Mouse (Mus musculus) E14TG2a.4 (cell line): ENCODE results near the gene Sys1.

Experiments
- H3K27me3 ChIP-seq: 2 replicates; pipeline ENCODE4 v1.6.1; 2014; ENCODE audit warnings: low read length, control low read depth; ENCODE audit not compliant: insufficient read depth
- H3K36me3 ChIP-seq: 2 replicates; pipeline ENCODE4 v1.6.1; 2014; ENCODE audit warnings: low read length, control low read depth; ENCODE audit not compliant: insufficient read depth
- H3K4me1 ChIP-seq: replicated peaks from 2 replicates; pipeline ENCODE4 v1.6.1; 2014; ENCODE audit warnings: low read depth, low read length, control low read depth
- H3K4me3 ChIP-seq: replicated peaks from 2 replicates; pipeline ENCODE4 v1.5.1; 2014; ENCODE audit warnings: mild to moderate bottlenecking, low read length
- H3K9me3 ChIP-seq: 2 replicates; pipeline ENCODE4 v1.6.1; 2014; ENCODE audit warnings: low read length, control low read depth
- CTCF ChIP-seq: conservative IDR thresholded peaks from 2 replicates; pipeline ENCODE4 v1.5.1; 2014; ENCODE audit warnings: low read length
- NANOG ChIP-seq: IDR thresholded peaks from 2 replicates; pipeline ENCODE4 v1.6.1; 2014; ENCODE audit warnings: borderline replicate concordance, low read length, mixed read lengths
- POU5F1 ChIP-seq: IDR thresholded peaks from 2 replicates; pipeline ENCODE4 v1.6.1; 2014; ENCODE audit warnings: low read length, borderline replicate concordance

Gene Sys1

DNA sequence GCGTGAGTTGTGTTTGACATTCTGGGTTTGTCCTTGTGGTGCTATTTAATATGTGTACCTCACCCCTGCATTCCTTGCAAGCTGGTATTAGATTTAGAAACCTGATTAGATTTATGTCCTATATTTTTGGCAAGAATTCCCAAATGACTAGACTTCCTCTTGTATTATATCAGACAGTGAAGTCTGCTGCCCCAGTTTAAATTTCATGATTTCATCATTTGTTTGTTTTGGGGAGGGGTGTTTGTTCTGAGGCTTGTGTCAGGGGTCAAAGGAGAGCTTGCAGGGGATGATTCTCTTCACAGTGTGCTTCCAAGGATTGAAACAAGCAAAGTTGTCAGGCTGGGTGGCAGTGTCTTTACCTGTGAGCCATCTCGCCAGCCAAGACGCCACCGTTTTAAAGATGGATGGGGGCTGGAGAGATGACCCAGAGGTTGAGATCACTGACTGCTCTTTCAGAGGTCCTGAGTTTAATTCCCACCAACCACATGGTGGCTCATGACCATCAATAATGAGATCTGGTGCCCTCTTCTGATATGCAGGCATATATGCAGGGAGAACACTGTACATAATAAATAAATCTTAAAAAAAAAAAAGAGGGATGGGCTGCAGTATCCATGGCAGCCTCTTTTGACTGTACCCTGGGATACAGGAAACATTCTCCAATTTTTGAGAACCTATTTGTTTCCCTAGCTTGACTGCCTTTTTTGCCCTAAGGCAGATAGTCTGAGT is 49.0 kb downstream of the Sys1 start:
- Histone ChIP-seq H3K9me3 (no peaks in the 10 kb centered on the region), H3K4me1 (peaks cover 36% of the 10 kb centered on the region), H3K4me3 (no peak overlapping the region; the same call in 1 of the 2 replicates), H3K36me3 (peaks cover 70% of the 10 kb centered on the region), H3K27me3 (no peaks in the 10 kb centered on the region)
- no peak for TF ChIP-seq CTCF
- no peak for TF ChIP-seq NANOG
- no peak for TF ChIP-seq POU5F1

DNA sequence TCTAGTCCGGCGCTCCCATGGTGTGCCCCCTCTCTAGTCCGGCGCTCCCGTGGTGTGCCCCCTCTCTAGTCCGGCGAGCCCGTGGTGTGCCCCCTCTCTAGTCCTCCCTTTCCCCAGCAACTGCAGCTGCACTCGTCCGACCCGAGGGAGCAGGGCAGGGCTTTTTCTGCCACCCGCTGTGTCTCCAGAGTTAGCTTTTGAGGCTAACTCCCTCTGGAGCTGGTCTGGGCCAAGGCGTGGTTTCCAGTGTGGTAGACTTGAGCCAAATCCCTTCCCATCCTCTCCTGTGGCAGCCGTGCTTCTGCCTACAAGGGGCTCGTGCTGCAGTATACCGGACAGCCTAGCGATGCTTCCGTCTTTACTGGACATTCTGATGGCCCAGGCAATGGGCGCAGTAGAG is 51.0 kb downstream of the Sys1 start:
- TF ChIP-seq NANOG (no peak), CTCF (no peak)

DNA sequence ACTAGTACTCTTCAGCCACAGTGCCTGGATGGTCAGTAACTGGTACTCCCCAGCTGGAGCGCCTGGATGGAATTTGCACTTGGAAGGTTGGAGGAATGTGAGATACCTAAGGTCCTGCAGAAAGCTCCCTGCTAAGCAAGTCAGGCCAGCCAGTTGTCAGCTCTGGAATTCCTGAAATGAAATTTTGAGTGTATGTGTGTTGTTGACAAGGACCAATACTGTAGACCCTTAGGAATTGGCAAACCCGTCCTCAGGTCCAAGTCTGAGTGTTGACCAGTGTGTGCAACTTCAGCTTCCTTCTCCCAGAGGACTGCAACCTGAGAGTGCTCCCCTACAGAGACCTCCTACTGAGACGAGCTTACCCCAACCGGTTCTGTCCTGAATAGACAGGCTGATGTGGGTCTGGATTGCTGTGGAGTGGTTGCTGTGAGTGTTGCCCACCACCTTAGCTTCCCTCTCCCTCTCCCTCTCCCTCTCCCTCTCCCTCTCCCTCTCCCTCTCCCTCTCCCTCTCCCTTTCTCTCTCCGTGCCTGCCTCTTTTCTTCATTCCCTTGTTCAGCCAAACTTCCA is 53.9 kb downstream of the Sys1 start:
- Histone ChIP-seq H3K4me1 (peaks cover 61% of the 10 kb centered on the region), H3K4me3 (no peak overlapping the region), H3K36me3 (peaks cover 21% of the 10 kb centered on the region), H3K27me3 (no peaks in the 10 kb centered on the region), H3K9me3 (no peaks in the 10 kb centered on the region)
- TF ChIP-seq CTCF, result no peak
- TF ChIP-seq NANOG, result no peak
- no peak for TF ChIP-seq POU5F1

More for the DNA sequence above, 51.0 kb downstream of the Sys1 start:
- H3K27me3 ChIP-seq, result no peaks in the 10 kb centered on the region
- H3K36me3 ChIP-seq, result peaks cover 50% of the 10 kb centered on the region
- H3K4me3 ChIP-seq, result peak overlapping the region; percentile 29; the same call in 1 of the 2 replicates
- H3K4me1 ChIP-seq, result peaks cover 48% of the 10 kb centered on the region
- H3K9me3 ChIP-seq, result no peaks in the 10 kb centered on the region

- peaks cover 11% of the 10 kb centered on the region for H3K36me3 ChIP-seq
- H3K27me3 ChIP-seq, result no peaks in the 10 kb centered on the region
- peaks cover 49% of the 10 kb centered on the region for H3K4me1 ChIP-seq
- H3K9me3 ChIP-seq, result no peaks in the 10 kb centered on the region
- no peak overlapping the region for H3K4me3 ChIP-seq
- TF ChIP-seq POU5F1, result no peak
- TF ChIP-seq NANOG, result no peak
- no peak for TF ChIP-seq CTCF
These were observed 55.6 kb downstream of the Sys1 start for GRCm38 (mm10) chr2:164512121-164512909.

GRCm38 (mm10) chr2:164513389-164513788 is 56.6 kb downstream of the Sys1 start:
- Histone ChIP-seq H3K36me3 (peaks cover 10% of the 10 kb centered on the region), H3K4me1 (peaks cover 47% of the 10 kb centered on the region), H3K4me3 (no peak overlapping the region; the same call in 1 of the 2 replicates), H3K27me3 (no peaks in the 10 kb centered on the region), H3K9me3 (no peaks in the 10 kb centered on the region)
- TF ChIP-seq POU5F1 (no peak), CTCF (no peak), NANOG (no peak)

DNA sequence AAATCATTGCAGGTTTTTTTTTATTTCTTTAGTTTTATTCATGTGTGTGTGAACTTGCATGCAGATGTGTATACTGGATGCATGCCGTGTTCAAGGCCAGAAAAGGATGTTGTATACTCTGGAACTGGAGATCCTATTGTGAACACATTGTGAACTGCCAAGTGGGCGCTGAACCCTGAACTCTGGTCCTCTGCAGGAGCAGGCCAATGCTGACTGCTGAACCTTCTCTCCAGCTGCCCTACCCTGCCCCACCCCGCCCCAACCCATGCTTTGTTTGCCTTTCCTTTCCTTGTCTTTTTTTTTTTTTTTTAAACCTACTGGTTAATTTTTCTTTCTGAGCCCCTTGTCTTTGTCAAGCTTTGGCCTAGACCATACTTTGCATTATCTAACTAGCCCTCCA is 58.2 kb downstream of the Sys1 start:
- no peaks in the 10 kb centered on the region for H3K9me3 ChIP-seq
- TF ChIP-seq CTCF (no peak), NANOG (no peak)
- no peaks in the 10 kb centered on the region for H3K27me3 ChIP-seq
- H3K4me1 ChIP-seq, result peaks cover 41% of the 10 kb centered on the region
- H3K4me3 ChIP-seq, result no peak overlapping the region
- H3K36me3 ChIP-seq, result no peaks in the 10 kb centered on the region

DNA sequence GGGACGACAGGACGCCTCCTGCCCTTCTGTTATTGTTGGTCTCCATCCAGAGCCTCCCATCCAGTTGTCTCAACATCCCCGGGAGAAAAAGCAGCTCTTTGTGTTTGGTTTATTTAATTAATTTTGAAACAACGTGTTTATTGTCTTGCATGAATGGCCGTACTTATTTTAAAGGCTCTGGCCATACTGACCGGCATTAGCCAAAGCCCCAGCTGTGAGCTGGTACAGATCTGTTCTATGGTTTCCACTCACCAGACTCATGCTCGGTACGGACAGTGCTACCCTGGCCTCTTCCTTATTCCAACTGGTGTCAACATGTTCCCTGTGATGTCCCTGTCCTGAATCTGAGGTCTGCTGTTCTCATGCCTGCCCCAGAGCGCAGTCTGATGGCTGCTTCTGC is 59.1 kb downstream of the Sys1 start:
- Histone ChIP-seq H3K36me3 (no peaks in the 10 kb centered on the region), H3K9me3 (no peaks in the 10 kb centered on the region), H3K4me3 (no peak overlapping the region), H3K4me1 (peaks cover 37% of the 10 kb centered on the region), H3K27me3 (no peaks in the 10 kb centered on the region)
- no peak for TF ChIP-seq NANOG
- no peak for TF ChIP-seq CTCF
- TF ChIP-seq POU5F1, result no peak

- H3K27me3 ChIP-seq, result no peaks in the 10 kb centered on the region
- H3K4me3 ChIP-seq, result no peak overlapping the region
- H3K36me3 ChIP-seq, result no peaks in the 10 kb centered on the region
- TF ChIP-seq NANOG (no peak), CTCF (peak; percentile 5; the same call in 1 of the 2 replicates), POU5F1 (no peak)
- H3K4me1 ChIP-seq, result peaks cover 38% of the 10 kb centered on the region
- H3K9me3 ChIP-seq, result no peaks in the 10 kb centered on the region
These were observed 59.8 kb downstream of the Sys1 start for GRCm38 (mm10) chr2:164516592-164516991.
